Mouse (Mus musculus): ENCODE measurements around the gene Vgll4. TPM values are rescaled to one million over a fixed set of nuclear protein-coding genes. Genes with fewer than 3 reads are reported as not detected.
A peak's percentile ranks its signal among the peaks of the same experiment; 100 is the strongest.

Vgll4 gene
- total RNA-seq, 2 experiments from 2014 or later, result 15.7 to 20.1 TPM

- DNase-seq, result no peak
- intact Hi-C loops (cut with DNase I; ENCODE audit: low total_unique reads), result no loop called here
Measured at GRCm38 (mm10) chr6:114835344-114835743, 134.4 kb downstream of the Vgll4 start.

GRCm38 (mm10) chr6:114833791-114834346 is 135.9 kb downstream of the Vgll4 start:
- intact Hi-C loops (cut with DNase I; ENCODE audit: low total_unique reads), result no loop called here
- no peak for DNase-seq

GRCm38 (mm10) chr6:114833058-114833685 is 136.6 kb downstream of the Vgll4 start:
- intact Hi-C loops (cut with DNase I; ENCODE audit: low total_unique reads), result no loop called here
- DNase-seq, result no peak

GRCm38 (mm10) chr6:114831807-114832206 is 138.0 kb downstream of the Vgll4 start:
- DNase-seq, result no peak
- intact Hi-C loops (cut with DNase I; ENCODE audit: low total_unique reads), result no loop called here

- intact Hi-C loops (cut with DNase I; ENCODE audit: low total_unique reads), result no loop called here
- DNase-seq, result no peak
Measured at GRCm38 (mm10) chr6:114829660-114830438, 139.9 kb downstream of the Vgll4 start.

GRCm38 (mm10) chr6:114826889-114827288 is 142.9 kb downstream of the Vgll4 start:
- intact Hi-C loops (cut with DNase I; ENCODE audit: low total_unique reads), result no loop called here
- DNase-seq, result no peak

- DNase-seq, result no peak
- intact Hi-C loops (cut with DNase I; ENCODE audit: low total_unique reads), result no loop called here
Measured at GRCm38 (mm10) chr6:114821646-114822045, 148.1 kb downstream of the Vgll4 start.

- intact Hi-C loops (cut with DNase I; ENCODE audit: low total_unique reads), result no loop called here
- no peak for DNase-seq
Measured at GRCm38 (mm10) chr6:114819971-114820481, 149.8 kb downstream of the Vgll4 start.

- DNase-seq, result no peak
- intact Hi-C loops (cut with DNase I; ENCODE audit: low total_unique reads), result no loop called here
Measured at GRCm38 (mm10) chr6:114818471-114818870, 151.3 kb downstream of the Vgll4 start.

GRCm38 (mm10) chr6:114817948-114818347 is 151.8 kb downstream of the Vgll4 start:
- no peak for DNase-seq
- intact Hi-C loops (cut with DNase I; ENCODE audit: low total_unique reads), result no loop called here

- DNase-seq, result no peak
- intact Hi-C loops (cut with DNase I; ENCODE audit: low total_unique reads), result no loop called here
Measured at GRCm38 (mm10) chr6:114814882-114815650, 154.7 kb downstream of the Vgll4 start.

- no peak for DNase-seq
- intact Hi-C loops (cut with DNase I; ENCODE audit: low total_unique reads), result no loop called here
Measured at GRCm38 (mm10) chr6:114814199-114814881, 155.5 kb downstream of the Vgll4 start.

- intact Hi-C loops (cut with DNase I; ENCODE audit: low total_unique reads), result no loop called here
Measured at GRCm38 (mm10) chr6:114812779-114813178, 157.0 kb downstream of the Vgll4 start.

GRCm38 (mm10) chr6:114812322-114812721 is 157.5 kb downstream of the Vgll4 start:
- intact Hi-C loops (cut with DNase I; ENCODE audit: low total_unique reads), result no loop called here
- peak; percentile 48 for DNase-seq

More at GRCm38 (mm10) chr6:114812779-114813178, 157.0 kb downstream of the Vgll4 start:
- DNase-seq, result no peak

Other genes with a start within 250 kb of the Vgll4 start
- gene Tamm41, start 67.9 kb upstream of the Vgll4 start, total RNA-seq (2021), result 1 to 10 TPM; 8.5 to 8.9 TPM
- 1 to 10 TPM; 2.2 to 2.8 TPM for gene Syn2, start 164.9 kb upstream of the Vgll4 start, total RNA-seq (2021)